Mouse (Mus musculus) WW6 (cell line): ENCODE measurements around the gene Plekhm1.
"Not testable (repeated sequence)": the region's sequence is repeated elsewhere in the genome, so short reads cannot be mapped to it uniquely, and the experiment has no call there.

Experiments
- DNase-seq: peaks from one replicate; pipeline ENCODE4 v3.0.0-alpha.2; 2013; ENCODE audit warnings: low read depth, low spot score

Plekhm1 gene

GRCm38 (mm10) chr11:103340130-103340529 is 72.4 kb downstream of the Plekhm1 start:
- DNase-seq, result no peak

- DNase-seq, result no peak
Observed at GRCm38 (mm10) chr11:103339414-103340119, 72.9 kb downstream of the Plekhm1 start.

GRCm38 (mm10) chr11:103338671-103339070 is 73.8 kb downstream of the Plekhm1 start:
- no peak for DNase-seq

GRCm38 (mm10) chr11:103338119-103338518 is 74.4 kb downstream of the Plekhm1 start:
- no peak for DNase-seq

GRCm38 (mm10) chr11:103337180-103337579 is 75.3 kb downstream of the Plekhm1 start:
- DNase-seq, result no peak

- no peak for DNase-seq
Observed at GRCm38 (mm10) chr11:103335561-103335960, 76.9 kb downstream of the Plekhm1 start.

- no peak for DNase-seq
Observed at GRCm38 (mm10) chr11:103334925-103335324, 77.6 kb downstream of the Plekhm1 start.

GRCm38 (mm10) chr11:103333719-103334398 is 78.6 kb downstream of the Plekhm1 start:
- DNase-seq, result peak; percentile 83

GRCm38 (mm10) chr11:103332890-103333651 is 79.4 kb downstream of the Plekhm1 start:
- no peak for DNase-seq

- peak; percentile 89 for DNase-seq
Observed at GRCm38 (mm10) chr11:103332186-103332889, 80.1 kb downstream of the Plekhm1 start.

GRCm38 (mm10) chr11:103331502-103332185 is 80.8 kb downstream of the Plekhm1 start:
- DNase-seq, result no peak

GRCm38 (mm10) chr11:103330651-103331319 is 81.7 kb downstream of the Plekhm1 start:
- no peak for DNase-seq

- peak; percentile 57 for DNase-seq
Observed at GRCm38 (mm10) chr11:103326950-103327349, 85.5 kb downstream of the Plekhm1 start.

GRCm38 (mm10) chr11:103325172-103325571 is 87.3 kb downstream of the Plekhm1 start:
- DNase-seq, result peak; percentile 71

GRCm38 (mm10) chr11:103324723-103325122 is 87.8 kb downstream of the Plekhm1 start:
- no peak for DNase-seq

- not testable (repeated sequence) for DNase-seq
Observed at GRCm38 (mm10) chr11:103322832-103323231, 89.7 kb downstream of the Plekhm1 start.

GRCm38 (mm10) chr11:103320646-103321045 is 91.8 kb downstream of the Plekhm1 start:
- DNase-seq, result no peak

GRCm38 (mm10) chr11:103320196-103320595 is 92.3 kb downstream of the Plekhm1 start:
- no peak for DNase-seq

- DNase-seq, result no peak
Observed at GRCm38 (mm10) chr11:103318042-103318441, 94.4 kb downstream of the Plekhm1 start.

GRCm38 (mm10) chr11:103315379-103315778 is 97.1 kb downstream of the Plekhm1 start:
- no peak for DNase-seq
